Mouse (Mus musculus): ENCODE results near the gene Iapp. TPM values are rescaled to one million over a fixed set of nuclear protein-coding genes. Genes with fewer than 3 reads are reported as not detected.
A peak's percentile ranks its signal among the peaks of the same experiment; 100 is the strongest.
"Not testable (repeated sequence)": the region's sequence is repeated elsewhere in the genome, so short reads cannot be mapped to it uniquely, and the experiment has no call there.

The Iapp gene
- total RNA-seq, 2 experiments from 2014 or later: not detected

- intact Hi-C loops (cut with DNase I): loop anchor here (5.0 kb wide), 1 partner anchor 42 kb away; the partner anchor contains the start of genes Golt1b and Recql
- Histone ChIP-seq H3K27ac (peak within 1 kb of the TSS; percentile 92), H3K4me3 (peak within 1 kb of the TSS; percentile 96)
- DNase-seq: peak; percentile 85
- TF ChIP-seq CTCF (IDR thresholded peaks at IDR 0.05): no peak
Measured at GRCm38 (mm10) chr6:142345440-142346038, 47.3 kb downstream of the Iapp start, which contains the start of gene Pyroxd1. Pyroxd1 (plus strand) TSS chr6:142345654.

- peak overlapping the region; percentile 92 for H3K27ac ChIP-seq
- DNase-seq: no peak
- intact Hi-C loops (cut with DNase I): loop anchor here (5.0 kb wide), 1 partner anchor 41 kb away; the partner anchor contains the start of genes Golt1b and Recql
- TF ChIP-seq CTCF (IDR thresholded peaks at IDR 0.05): no peak
- H3K4me3 ChIP-seq: peak overlapping the region; percentile 96
Measured at GRCm38 (mm10) chr6:142346181-142347110, 48.2 kb downstream of the Iapp start.

GRCm38 (mm10) chr6:142347431-142348385, 49.5 kb downstream of the Iapp start:
- intact Hi-C loops (cut with DNase I): loop anchor here (5.0 kb wide), 1 partner anchor 40 kb away; the partner anchor contains the start of genes Golt1b and Recql
- TF ChIP-seq CTCF (IDR thresholded peaks at IDR 0.05): no peak
- Histone ChIP-seq H3K4me3 (no peak overlapping the region), H3K27ac (no peak overlapping the region)
- no peak for DNase-seq

- intact Hi-C loops (cut with DNase I); H3K27ac ChIP-seq; DNase-seq; H3K4me3 ChIP-seq: not testable (repeated sequence)
Measured at GRCm38 (mm10) chr6:142352099-142352498, 53.9 kb downstream of the Iapp start.

Other genes starting within 250 kb of the Iapp start
- gene Slco1a6, start 89.9 kb upstream of the Iapp start, total RNA-seq (2021): under 1 TPM; 0.59 to 0.61 TPM
- not detected for gene Slco1a5, start 24.6 kb downstream of the Iapp start, total RNA-seq (2021)
- gene Pyroxd1, start 47.2 kb downstream of the Iapp start, total RNA-seq (2021): 1 to 10 TPM; 9.5 to 9.9 TPM
- 1 to 10 TPM; 5.8 to 6.2 TPM for gene Recql, start 88.7 kb downstream of the Iapp start, total RNA-seq (2021)
- 10 to 100 TPM; 17.3 to 18.5 TPM for gene Golt1b, start 88.8 kb downstream of the Iapp start, total RNA-seq (2021)
- not detected for gene Spx, start 115.0 kb downstream of the Iapp start, total RNA-seq (2021)
- not detected for gene Gys2, start 174.7 kb downstream of the Iapp start, total RNA-seq (2021)
- 1,000 to 10,000 TPM in 1 of 2 experiments, 100 to 1,000 TPM in 1; 299 to 1,071 TPM for gene Ldhb, start 209.5 kb downstream of the Iapp start, total RNA-seq (2021)